Mouse (Mus musculus): ENCODE measurements around the gene Sypl.

Sypl gene

GRCm38 (mm10) chr12:32999778-33000177 lies 46.1 kb downstream of the Sypl start:
- in situ Hi-C loops (cut with MboI; ENCODE audit: low sequenced_read_pairs) = loop anchor here (25.0 kb wide), 1 partner anchor 87 kb away; no protein-coding TSS in a partner anchor

DNA sequence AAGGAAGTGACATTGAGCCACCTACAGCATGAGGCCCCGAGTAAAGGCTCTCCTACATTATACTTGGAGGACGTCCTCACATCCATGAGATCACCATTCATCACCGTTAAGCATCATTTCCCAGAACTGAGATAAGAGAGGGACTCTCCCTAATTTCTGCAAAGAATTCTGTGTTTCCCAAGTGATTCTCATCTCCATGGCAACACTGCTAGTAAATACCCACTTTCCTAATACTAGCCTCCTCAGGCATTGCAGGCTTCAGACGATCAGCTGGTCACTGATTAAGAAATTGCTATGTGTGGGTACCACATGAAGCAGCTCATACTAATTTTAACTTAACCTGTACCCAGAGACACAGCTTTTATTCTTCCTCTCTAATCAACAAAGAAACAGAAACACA lies 46.7 kb downstream of the Sypl start:
- in situ Hi-C loops (cut with MboI; ENCODE audit: low sequenced_read_pairs) = loop anchor here (25.0 kb wide), 1 partner anchor 88 kb away; no protein-coding TSS in a partner anchor

- in situ Hi-C loops (cut with MboI; ENCODE audit: low sequenced_read_pairs) = loop anchor here (25.0 kb wide), 1 partner anchor 91 kb away; no protein-coding TSS in a partner anchor
These were observed 49.8 kb downstream of the Sypl start for GRCm38 (mm10) chr12:33003339-33003965.

DNA sequence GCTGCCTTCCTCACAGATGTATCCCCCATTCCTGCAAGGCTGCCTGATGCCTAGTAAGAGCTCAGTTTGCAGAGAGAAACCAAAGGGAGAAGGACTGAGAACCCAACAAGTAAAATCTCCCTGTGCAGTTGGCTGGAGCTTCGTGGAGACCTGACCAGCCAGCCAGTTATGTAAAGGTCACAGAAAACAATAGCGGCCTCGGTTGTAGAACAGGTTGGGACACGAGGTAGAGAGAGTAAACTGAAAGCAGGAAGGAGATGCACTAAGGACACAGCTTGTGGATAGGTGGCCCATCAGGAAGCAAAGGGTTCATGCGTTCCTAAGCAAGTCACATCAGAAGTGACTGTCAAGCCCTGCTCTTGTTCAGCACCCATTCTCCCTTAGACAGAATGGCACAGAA lies 52.2 kb downstream of the Sypl start:
- in situ Hi-C loops (cut with MboI; ENCODE audit: low sequenced_read_pairs) = loop anchor here (25.0 kb wide), 1 partner anchor 94 kb away; no protein-coding TSS in a partner anchor

GRCm38 (mm10) chr12:33007176-33007575 lies 53.5 kb downstream of the Sypl start:
- in situ Hi-C loops (cut with MboI; ENCODE audit: low sequenced_read_pairs) = loop anchor here (25.0 kb wide), 1 partner anchor 95 kb away; no protein-coding TSS in a partner anchor

DNA sequence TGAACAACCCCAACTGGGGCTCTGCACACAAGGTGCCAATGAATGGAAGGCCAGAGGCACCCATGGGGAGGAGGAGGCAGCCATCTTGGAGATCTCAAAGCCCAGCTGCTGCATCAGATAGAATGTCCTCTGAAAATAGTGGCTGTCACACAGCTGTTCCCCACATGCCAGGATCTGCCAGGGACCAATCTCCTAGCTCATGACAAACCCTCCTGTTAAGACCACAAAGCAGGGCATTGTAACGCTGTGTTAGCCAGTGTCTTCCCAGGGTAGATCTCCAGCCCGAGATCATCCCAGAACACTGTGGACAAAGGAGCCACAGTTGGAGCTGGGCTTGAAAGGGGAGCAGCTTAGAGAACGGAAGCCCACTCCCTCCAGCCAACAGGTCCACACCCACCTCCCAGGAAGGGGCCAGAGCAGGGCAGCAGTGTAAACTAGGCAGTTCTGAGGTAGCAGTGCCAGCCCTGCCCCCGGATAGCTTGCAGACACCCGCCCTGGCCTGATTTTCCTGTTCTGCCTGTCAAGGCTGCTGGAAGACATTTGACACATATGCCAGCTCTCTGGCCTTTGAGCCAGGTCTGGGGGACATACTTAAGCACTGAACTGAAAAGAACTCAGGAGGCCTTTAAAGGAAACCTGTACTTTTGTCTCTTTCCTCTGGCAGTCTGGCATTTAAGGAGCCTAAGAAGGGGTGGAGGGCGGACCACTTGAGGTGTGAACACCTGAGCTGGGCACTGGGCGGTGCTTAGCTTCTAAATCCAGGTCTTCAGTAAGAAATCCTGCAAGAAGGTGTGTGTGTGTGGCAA lies 54.8 kb downstream of the Sypl start:
- in situ Hi-C loops (cut with MboI; ENCODE audit: low sequenced_read_pairs) = loop anchor here (25.0 kb wide), 1 partner anchor 96 kb away; no protein-coding TSS in a partner anchor

DNA sequence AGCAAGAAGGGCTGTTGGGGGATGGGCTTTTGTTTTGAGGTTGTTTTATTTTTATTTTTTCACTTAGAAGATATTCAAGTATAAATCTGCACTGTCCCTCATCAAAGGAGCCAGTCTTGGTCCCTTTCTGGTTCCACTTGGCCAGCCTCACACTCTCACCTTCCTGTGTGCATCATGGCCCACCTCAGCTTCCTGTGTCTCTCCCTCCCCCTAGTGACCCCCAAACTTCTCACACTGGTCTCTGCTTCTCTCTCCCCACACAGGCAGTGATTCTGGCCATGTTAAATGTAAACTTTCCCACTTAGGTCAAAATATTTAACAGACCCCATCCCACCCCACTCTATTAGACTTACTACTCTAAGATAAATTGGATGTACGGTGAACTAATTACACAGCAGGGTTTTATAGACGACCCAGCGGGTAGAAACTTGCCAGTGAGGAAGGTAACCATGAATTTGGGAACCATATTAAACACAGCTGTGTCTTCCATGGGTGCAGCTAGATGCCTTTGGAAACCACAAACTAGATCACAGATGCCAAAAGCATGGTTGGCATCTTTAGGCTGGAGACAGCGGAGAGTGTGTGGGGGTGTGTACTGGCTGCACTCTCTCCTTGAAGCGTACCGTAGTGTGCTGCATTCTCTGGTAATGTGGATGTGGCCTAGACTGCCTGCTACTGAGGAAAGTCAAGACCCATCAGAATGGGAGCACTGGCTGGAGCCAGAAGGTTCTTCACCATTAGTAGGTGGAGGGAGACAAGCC lies 55.7 kb downstream of the Sypl start:
- in situ Hi-C loops (cut with MboI; ENCODE audit: low sequenced_read_pairs) = loop anchor here (25.0 kb wide), 1 partner anchor 97 kb away; no protein-coding TSS in a partner anchor

GRCm38 (mm10) chr12:33010026-33010425 lies 56.3 kb downstream of the Sypl start:
- in situ Hi-C loops (cut with MboI; ENCODE audit: low sequenced_read_pairs) = loop anchor here (25.0 kb wide), 1 partner anchor 98 kb away; no protein-coding TSS in a partner anchor

DNA sequence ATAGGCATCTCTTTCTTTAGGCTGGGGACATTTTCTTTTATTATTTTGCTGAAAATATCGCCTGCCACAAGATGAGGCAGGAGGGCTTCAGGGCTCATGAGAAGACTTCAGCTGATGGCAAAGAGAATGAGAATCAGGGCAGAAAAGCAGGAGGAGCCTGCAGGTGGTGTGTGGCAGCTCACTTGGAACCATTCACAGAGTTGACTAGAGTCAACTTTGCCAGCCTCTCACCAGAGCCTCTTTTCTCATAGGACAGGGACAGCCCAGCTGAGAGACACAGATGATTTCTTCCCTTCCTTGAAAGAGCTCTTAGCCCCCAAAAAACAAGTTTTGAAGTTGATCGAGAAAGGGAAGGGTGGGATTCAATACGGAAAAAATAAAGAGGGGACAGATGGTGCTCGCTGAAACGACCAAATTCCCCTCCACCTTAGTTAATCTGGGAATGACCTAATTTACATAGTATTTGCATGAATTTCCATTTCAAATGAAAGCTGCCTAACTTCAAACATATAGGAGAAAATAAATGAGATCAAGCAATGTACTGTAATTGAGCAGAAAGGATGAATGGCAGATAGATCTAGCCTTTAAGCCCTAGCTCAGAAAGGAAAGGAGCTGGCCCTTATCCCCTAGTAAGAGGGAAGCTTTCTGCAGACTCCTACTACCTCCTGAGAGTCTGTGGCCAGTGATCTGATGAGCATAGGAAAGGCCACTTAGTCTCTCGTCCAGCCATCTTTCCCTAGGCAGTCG lies 60.5 kb downstream of the Sypl start:
- in situ Hi-C loops (cut with MboI; ENCODE audit: low sequenced_read_pairs) = loop anchor here (25.0 kb wide), 1 partner anchor 102 kb away; no protein-coding TSS in a partner anchor

GRCm38 (mm10) chr12:33015103-33015502 lies 61.4 kb downstream of the Sypl start:
- in situ Hi-C loops (cut with MboI; ENCODE audit: low sequenced_read_pairs) = loop anchor here (25.0 kb wide), 1 partner anchor 103 kb away; no protein-coding TSS in a partner anchor

DNA sequence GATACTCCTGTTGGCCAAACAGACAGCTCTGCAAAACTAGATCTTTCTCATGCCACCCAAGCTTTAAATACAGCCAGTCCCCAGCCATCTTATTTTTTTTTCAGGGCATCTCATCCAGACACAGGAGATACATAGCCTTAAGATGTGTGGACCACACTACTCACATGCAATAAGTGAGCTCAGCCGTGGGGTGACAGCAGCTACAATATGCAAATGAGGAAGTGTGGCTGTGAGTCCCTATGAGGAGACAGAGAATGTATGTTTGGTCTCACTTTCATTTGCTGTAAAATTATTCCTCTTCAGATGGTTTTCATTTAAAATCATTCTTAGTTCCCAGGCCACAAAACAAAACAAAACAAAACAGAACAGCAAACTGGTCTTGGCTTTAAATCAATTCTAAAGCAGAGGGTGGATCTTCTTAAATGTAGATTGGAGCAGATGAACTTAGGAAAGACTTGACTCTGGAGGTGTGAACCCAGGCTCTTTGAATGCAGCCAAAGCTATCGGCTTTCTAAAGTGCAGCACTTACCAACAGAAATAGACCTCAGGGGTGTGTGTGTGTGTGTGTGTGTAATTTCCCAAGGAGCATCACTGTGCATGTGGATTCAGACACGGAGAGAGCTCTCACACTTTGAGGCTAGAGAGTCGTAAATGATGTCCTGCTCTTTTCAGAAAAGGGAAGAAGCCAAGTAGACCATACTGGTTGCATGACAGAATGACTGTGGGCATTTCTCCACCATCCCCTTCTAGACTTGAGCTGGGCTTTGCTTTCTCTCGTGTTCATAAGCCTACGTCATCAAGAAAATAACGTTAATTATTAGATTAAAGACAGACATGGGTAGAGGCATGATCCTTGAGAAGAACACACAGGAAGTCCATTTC lies 63.4 kb downstream of the Sypl start:
- in situ Hi-C loops (cut with MboI; ENCODE audit: low sequenced_read_pairs) = loop anchor here (25.0 kb wide), 1 partner anchor 105 kb away; no protein-coding TSS in a partner anchor

- in situ Hi-C loops (cut with MboI; ENCODE audit: low sequenced_read_pairs) = loop anchor here (25.0 kb wide), 1 partner anchor 106 kb away; no protein-coding TSS in a partner anchor
These were observed 64.9 kb downstream of the Sypl start for GRCm38 (mm10) chr12:33018601-33019000.

DNA sequence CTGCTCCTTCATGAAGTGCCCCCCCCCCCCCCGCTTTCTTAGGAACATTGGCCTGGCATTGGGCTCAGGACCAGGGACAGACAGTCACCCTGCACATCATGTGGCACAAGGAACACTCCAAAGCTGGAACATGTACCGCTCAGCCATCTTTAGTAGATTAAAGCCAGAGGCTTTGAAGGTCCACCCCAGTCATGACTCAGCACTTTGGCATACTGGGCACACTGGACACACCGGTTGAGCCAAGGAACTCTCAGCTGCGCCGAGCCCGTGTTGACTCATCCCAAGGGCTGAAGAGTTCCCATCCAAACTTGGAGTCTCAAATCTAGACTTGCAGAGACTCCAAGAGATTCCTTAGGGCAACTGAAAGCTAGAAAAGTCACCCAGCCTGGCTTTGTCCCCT lies 66.3 kb downstream of the Sypl start:
- in situ Hi-C loops (cut with MboI; ENCODE audit: low sequenced_read_pairs) = loop anchor here (10.0 to 25.0 kb wide), 2 partner anchors 108 to 245 kb away; no protein-coding TSS in a partner anchor

- in situ Hi-C loops (cut with MboI; ENCODE audit: low sequenced_read_pairs) = loop anchor here (10.0 to 25.0 kb wide), 2 partner anchors 109 to 244 kb away; no protein-coding TSS in a partner anchor
These were observed 67.4 kb downstream of the Sypl start for GRCm38 (mm10) chr12:33021140-33021539.

DNA sequence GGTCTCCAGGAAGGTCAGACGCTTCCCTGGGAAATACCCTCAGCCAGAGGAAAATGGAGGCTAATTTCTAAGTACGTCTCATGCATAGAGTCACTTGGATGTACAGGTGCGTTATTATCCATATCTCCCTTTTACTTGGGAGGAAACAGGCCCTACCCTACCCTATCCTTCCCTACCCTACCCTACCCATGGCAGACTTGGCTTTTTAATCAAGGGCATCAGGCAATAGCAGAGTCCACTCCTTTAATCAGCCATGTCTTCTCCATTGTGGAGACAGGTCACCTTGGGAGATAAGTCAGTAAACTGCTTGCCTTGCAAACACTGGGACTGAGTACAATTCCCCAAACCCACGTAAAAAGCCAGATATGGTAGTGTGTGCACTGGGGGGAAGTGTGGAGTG lies 68.1 kb downstream of the Sypl start:
- in situ Hi-C loops (cut with MboI; ENCODE audit: low sequenced_read_pairs) = loop anchor here (10.0 to 25.0 kb wide), 2 partner anchors 109 to 243 kb away; no protein-coding TSS in a partner anchor

GRCm38 (mm10) chr12:33024524-33024923 lies 70.8 kb downstream of the Sypl start:
- in situ Hi-C loops (cut with MboI; ENCODE audit: low sequenced_read_pairs) = loop anchor here (10.0 to 25.0 kb wide), 2 partner anchors 112 to 240 kb away; no protein-coding TSS in a partner anchor

DNA sequence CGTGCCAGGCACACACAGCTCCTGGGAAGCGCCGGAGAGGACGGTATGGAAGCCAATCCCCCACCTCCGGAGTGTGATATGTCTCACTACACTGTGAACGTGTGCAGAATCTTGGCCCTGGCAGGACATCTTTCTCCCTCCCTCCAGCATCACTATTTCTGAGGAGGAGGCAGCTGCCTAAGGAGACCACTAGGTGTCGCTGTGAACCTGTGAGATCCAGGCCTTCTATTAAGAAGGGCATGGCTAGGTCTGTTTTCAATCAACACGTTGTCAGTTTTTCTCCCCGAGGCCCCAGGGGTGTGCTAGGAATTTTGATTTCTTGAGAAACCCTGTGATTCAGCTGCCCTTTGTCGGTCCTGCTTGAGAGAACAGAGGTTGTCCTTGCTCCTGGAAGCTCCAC lies 73.4 kb downstream of the Sypl start:
- in situ Hi-C loops (cut with MboI; ENCODE audit: low sequenced_read_pairs) = loop anchor here (10.0 kb wide), 1 partner anchor 238 kb away; no protein-coding TSS in a partner anchor

GRCm38 (mm10) chr12:33028109-33028691 lies 74.5 kb downstream of the Sypl start:
- in situ Hi-C loops (cut with MboI; ENCODE audit: low sequenced_read_pairs) = loop anchor here (10.0 kb wide), 1 partner anchor 237 kb away; no protein-coding TSS in a partner anchor

Data from CH12F3 (cell line).